In genomic region chr12:54060732-54061131, GRCm38 (mm10) we compare ENCODE assay signal across 9 mouse cellular contexts.
DNase-seq lines count a peak whose midpoint lies in the region; ATAC-seq and TF ChIP-seq lines count a peak whose summit lies in the region.
"Had no signal": no experiment of that assay in that cellular context is flagged by ENCODE, and none has a peak within 500 bp of the region (broad histone marks: within the 10 kb centered on the region; RNA-seq: fewer than 3 reads in every experiment).

No protein-coding gene starts in this region.

- peak; percentile 89 for TF ChIP-seq CTCF in cortical plate, adult 2 months (IDR thresholded peaks at IDR 0.05; ENCODE audit: extremely low read depth, insufficient read depth, low read length)

- ATAC-seq in limb, embryonic 14.5 days (ENCODE audit: low FRiP score, low read depth) = peak; percentile 68
- peak; percentile 91 for ATAC-seq in neural tube, embryonic 14.5 days (ENCODE audit: low read depth)

- peaks cover 9% of the 10 kb centered on the region; the same call in 1 of the 2 replicates for H3K27me3 ChIP-seq in limb, embryonic 14.5 days (ENCODE audit: control insufficient read depth, insufficient read depth, low read length)
- H3K27me3 ChIP-seq in neural tube, embryonic 14.5 days (ENCODE audit: control insufficient read depth, insufficient read depth, low read length) = 0 out of 2 replicates have a peak, but pooled peaks cover 2% of the 10 kb centered on the region
- H3K27me3 ChIP-seq: embryonic facial prominence, embryonic 12.5 days had no signal

- no peaks in the 10 kb centered on the region for H3K4me1 ChIP-seq in cortical plate, adult 2 months (ENCODE audit: control insufficient read depth, insufficient read depth, low read length)
- peaks cover 10% of the 10 kb centered on the region for H3K4me1 ChIP-seq in limb, embryonic 14.5 days (ENCODE audit: control insufficient read depth, insufficient read depth, low read length)
- H3K4me1 ChIP-seq in neural tube, embryonic 14.5 days (ENCODE audit: control insufficient read depth, insufficient read depth, low read length) = peaks cover 8% of the 10 kb centered on the region; the same call in 1 of the 2 replicates

- no peak overlapping the region for H3K27ac ChIP-seq in cortical plate, adult 2 months (ENCODE audit: insufficient read depth, low read length)
- no peak overlapping the region for H3K27ac ChIP-seq in limb, embryonic 14.5 days (replicated peaks; ENCODE audit: low read depth, low read length)
- no peak overlapping the region for H3K27ac ChIP-seq in neural tube, embryonic 14.5 days (ENCODE audit: low read depth, low read length)
- H3K27ac ChIP-seq: embryonic facial prominence, embryonic 12.5 days had no signal

- no peak overlapping the region for H3K4me3 ChIP-seq in cortical plate, adult 2 months (ENCODE audit: insufficient read depth, low read length)
- no peak overlapping the region for H3K4me3 ChIP-seq in limb, embryonic 14.5 days (replicated peaks; ENCODE audit: low read length)
- no peak overlapping the region for H3K4me3 ChIP-seq in neural tube, embryonic 14.5 days (ENCODE audit: low read depth, low read length)
- H3K4me3 ChIP-seq: embryonic facial prominence, embryonic 12.5 days had no signal

- peak; percentile 8 to 66 for DNase-seq in spleen, postnatal 10 days (ENCODE audit: low spot score in 2 of 2)
- no peak for DNase-seq in spleen, postnatal 36 days (ENCODE audit: low spot score in 2 of 2)
- DNase-seq in gastrocnemius, postnatal 14 days = peak; percentile 77
- DNase-seq in kidney, adult 9 months = peak; percentile 55
- DNase-seq in limb, embryonic 14.5 days (ENCODE audit: low spot score) = peak; percentile 78
- DNase-seq in thymus, postnatal 10 days (ENCODE audit: low spot score in 2 of 2) = peak; percentile 27 to 72

- no peaks in the 10 kb centered on the region for H3K36me3 ChIP-seq in limb, embryonic 14.5 days (ENCODE audit: control insufficient read depth, insufficient read depth, low read length)
- no peaks in the 10 kb centered on the region for H3K36me3 ChIP-seq in neural tube, embryonic 14.5 days (ENCODE audit: control insufficient read depth, insufficient read depth, low read length)
- H3K36me3 ChIP-seq: embryonic facial prominence, embryonic 12.5 days had no signal

- no peak overlapping the region for H3K4me2 ChIP-seq in limb, embryonic 14.5 days (replicated peaks; ENCODE audit: low read depth, low read length, severe bottlenecking)
- H3K4me2 ChIP-seq in neural tube, embryonic 14.5 days (ENCODE audit: low read depth, low read length) = no peak overlapping the region
- H3K4me2 ChIP-seq: embryonic facial prominence, embryonic 12.5 days had no signal

- intact Hi-C loops in gastrocnemius, postnatal 14 days (cut with DNase I; ENCODE audit: low total_unique reads) = loop anchor here (5.0 kb wide), 1 partner anchor 1143 kb away; no protein-coding TSS in a partner anchor

- 8% methylated on average over 8 of the region's 8 CpGs for WGBS in limb, embryonic 14.5 days
- 10% methylated on average over 8 of the region's 8 CpGs for WGBS in neural tube, embryonic 14.5 days

- no peak for TF ChIP-seq POLR2A in cortical plate, adult 2 months (IDR thresholded peaks at IDR 0.05; ENCODE audit: extremely low read depth, insufficient read depth, low read length)
- TF ChIP-seq POLR2A in limb, embryonic 14.5 days (IDR thresholded peaks at IDR 0.05; ENCODE audit: borderline replicate concordance, extremely low read depth, insufficient read depth, insufficient read length) = no peak

- no peak overlapping the region for H3K9ac ChIP-seq in limb, embryonic 14.5 days (ENCODE audit: low read depth, low read length, severe bottlenecking)
- no peak overlapping the region for H3K9ac ChIP-seq in neural tube, embryonic 14.5 days (replicated peaks; ENCODE audit: low read depth, low read length)
- H3K9ac ChIP-seq: embryonic facial prominence, embryonic 12.5 days had no signal

- H3K9me3 ChIP-seq in limb, embryonic 14.5 days (ENCODE audit: control insufficient read depth, low read length) = no peaks in the 10 kb centered on the region
- no peaks in the 10 kb centered on the region for H3K9me3 ChIP-seq in neural tube, embryonic 14.5 days (ENCODE audit: control insufficient read depth, low read length)
- H3K9me3 ChIP-seq: embryonic facial prominence, embryonic 12.5 days had no signal

Comparison
In these comparisons a context has a peak if more than half of its experiments do, and no peak if none do; other contexts are left out.
1. DNase-seq: peak in spleen, postnatal 10 days (2 of 2), gastrocnemius, postnatal 14 days (single experiment), kidney, adult 9 months (single experiment), limb, embryonic 14.5 days (single experiment) and thymus, postnatal 10 days (2 of 2); none in spleen, postnatal 36 days (0 of 2).